Mouse (Mus musculus) intestine, embryonic 14.5 days (tissue): ENCODE data around the gene Dusp22. TPM values are rescaled to one million over a fixed set of nuclear protein-coding genes. Genes with fewer than 3 reads are reported as not detected.

Source experiments
- ATAC-seq: fragments of 200-750 bp; cut with Nextera tagmentation; replicated peaks from 2 replicates; pipeline ENCODE4 v1.8.0; 2017; ENCODE audit warnings: low read depth, moderate number of reproducible peaks, moderate TSS enrichment, moderate library complexity; ENCODE audit not compliant: low FRiP score, low TSS enrichment
- DNase-seq: peaks from one replicate; pipeline ENCODE4 v3.0.0-alpha.2; 2018; ENCODE audit warnings: low spot score
- H3K27ac ChIP-seq: fragments of 300-500 bp; sonication (generic); 2 replicates; pipeline ENCODE4 v1.5.1; 2014; ENCODE audit warnings: low read depth, mild to moderate bottlenecking, control low read depth
- H3K27me3 ChIP-seq: fragments of 300-500 bp; sonication (generic); replicated peaks from 2 replicates; pipeline ENCODE4 v1.6.1; 2014; ENCODE audit warnings: low read length, control low read depth; ENCODE audit not compliant: control insufficient read depth, insufficient read depth
- H3K36me3 ChIP-seq: fragments of 300-500 bp; sonication (generic); 2 replicates; pipeline ENCODE4 v1.6.1; 2014; ENCODE audit warnings: low read length, control low read depth; ENCODE audit not compliant: control insufficient read depth, insufficient read depth
- H3K4me1 ChIP-seq: fragments of 300-500 bp; sonication (generic); replicated peaks from 2 replicates; pipeline ENCODE4 v1.6.1; 2014; ENCODE audit warnings: low read length, control low read depth, mixed read lengths; ENCODE audit not compliant: control insufficient read depth, insufficient read depth
- H3K4me2 ChIP-seq: fragments of 300-500 bp; sonication (generic); 2 replicates; pipeline ENCODE4 v1.6.1; 2014; ENCODE audit warnings: low read length
- H3K4me3 ChIP-seq: fragments of 300-500 bp; sonication (generic); 2 replicates; pipeline ENCODE4 v1.5.1; 2014; ENCODE audit warnings: low read depth, low read length, control low read depth, mixed read lengths
- H3K9ac ChIP-seq: fragments of 300-500 bp; sonication (generic); 2 replicates; pipeline ENCODE4 v1.6.1; 2014; ENCODE audit warnings: mild to moderate bottlenecking, low read length
- H3K9me3 ChIP-seq: fragments of 300-500 bp; sonication (generic); 2 replicates; pipeline ENCODE4 v1.6.1; 2016; ENCODE audit warnings: low read length, control low read depth; ENCODE audit not compliant: control insufficient read depth
- WGBS: fragments of 180-500 bp; shearing (Covaris S2); extraction: QIAGEN DNeasy Blood & Tissue Kit; methylation state at CpG from one replicate; pipeline ENCODE4 v1.1.7; 2014; 5-methylcytosine and 5-hydroxymethylcytosine counted together
- polyA plus RNA-seq: library from polyadenylated mRNA; unstranded; fragments of >200 nt; fragmentation: Nextera tagmentation; extraction: Ambion mirVana; gene quantifications from 2 replicates; pipeline ENCODE4 v1.2.1, GENCODE M21; 2014

Dusp22 gene
- polyA plus RNA-seq, 1 experiment from 2014 or later: 21.2 TPM

- Histone ChIP-seq H3K4me2 (no peak overlapping the region), H3K9me3 (no peaks in the 10 kb centered on the region), H3K27ac (no peak overlapping the region), H3K27me3 (no peaks in the 10 kb centered on the region), H3K4me3 (no peak overlapping the region), H3K9ac (no peak overlapping the region), H3K4me1 (no peaks in the 10 kb centered on the region), H3K36me3 (no peaks in the 10 kb centered on the region)
- 74% methylated on average over 2 of the region's 2 CpGs for WGBS
- DNase-seq (no peak), ATAC-seq (no peak)
Measured at GRCm38 (mm10) chr13:30658201-30658996, 1.4 kb upstream of the Dusp22 start.

GRCm38 (mm10) chr13:30665261-30665660 is 5.5 kb downstream of the Dusp22 start:
- H3K27ac ChIP-seq: no peak overlapping the region
- DNase-seq (peak; percentile 31), ATAC-seq (no peak)
- no peaks in the 10 kb centered on the region for H3K36me3 ChIP-seq
- no peak overlapping the region for H3K9ac ChIP-seq
- WGBS: 89% methylated on average over 8 of the region's 8 CpGs
- H3K4me2 ChIP-seq: no peak overlapping the region
- no peaks in the 10 kb centered on the region for H3K27me3 ChIP-seq
- H3K4me3 ChIP-seq: no peak overlapping the region
- H3K4me1 ChIP-seq: no peaks in the 10 kb centered on the region
- no peaks in the 10 kb centered on the region for H3K9me3 ChIP-seq

- H3K36me3 ChIP-seq: no peaks in the 10 kb centered on the region
- no peak overlapping the region for H3K9ac ChIP-seq
- ATAC-seq: no peak
- H3K27me3 ChIP-seq: no peaks in the 10 kb centered on the region
- WGBS: 91% methylated on average over 10 of the region's 10 CpGs
- H3K4me1 ChIP-seq: no peaks in the 10 kb centered on the region
- no peaks in the 10 kb centered on the region for H3K9me3 ChIP-seq
- no peak overlapping the region for H3K27ac ChIP-seq
- no peak overlapping the region for H3K4me2 ChIP-seq
- DNase-seq: peak; percentile 20
- no peak overlapping the region for H3K4me3 ChIP-seq
Measured at GRCm38 (mm10) chr13:30666537-30666936, 6.7 kb downstream of the Dusp22 start.

- WGBS: 77% methylated on average over 5 of the region's 5 CpGs
- Histone ChIP-seq H3K27me3 (no peaks in the 10 kb centered on the region), H3K9me3 (no peaks in the 10 kb centered on the region), H3K4me2 (no peak overlapping the region), H3K36me3 (no peaks in the 10 kb centered on the region), H3K4me3 (no peak overlapping the region), H3K9ac (no peak overlapping the region), H3K4me1 (no peaks in the 10 kb centered on the region), H3K27ac (no peak overlapping the region)
- ATAC-seq (no peak), DNase-seq (peak; percentile 45)
Measured at GRCm38 (mm10) chr13:30668301-30668700, 8.5 kb downstream of the Dusp22 start.

GRCm38 (mm10) chr13:30669277-30669676 is 9.5 kb downstream of the Dusp22 start:
- no peak for ATAC-seq
- H3K4me1 ChIP-seq: no peaks in the 10 kb centered on the region
- H3K27me3 ChIP-seq: no peaks in the 10 kb centered on the region
- H3K27ac ChIP-seq: no peak overlapping the region
- WGBS: 84% methylated on average over 3 of the region's 3 CpGs
- H3K4me2 ChIP-seq: no peak overlapping the region
- H3K4me3 ChIP-seq: no peak overlapping the region
- no peak overlapping the region for H3K9ac ChIP-seq
- no peaks in the 10 kb centered on the region for H3K9me3 ChIP-seq
- no peaks in the 10 kb centered on the region for H3K36me3 ChIP-seq
- DNase-seq: peak; percentile 20

GRCm38 (mm10) chr13:30673878-30674277 is 14.1 kb downstream of the Dusp22 start:
- Histone ChIP-seq H3K9me3 (no peaks in the 10 kb centered on the region), H3K4me2 (no peak overlapping the region), H3K36me3 (no peaks in the 10 kb centered on the region), H3K27ac (no peak overlapping the region), H3K27me3 (no peaks in the 10 kb centered on the region), H3K9ac (no peak overlapping the region), H3K4me1 (no peaks in the 10 kb centered on the region), H3K4me3 (no peak overlapping the region)
- DNase-seq: no peak
- ATAC-seq: no peak
- 88% methylated on average over 5 of the region's 5 CpGs for WGBS

- Histone ChIP-seq H3K4me2 (no peak overlapping the region), H3K27me3 (no peaks in the 10 kb centered on the region), H3K4me3 (no peak overlapping the region), H3K9me3 (no peaks in the 10 kb centered on the region), H3K27ac (no peak overlapping the region), H3K4me1 (no peaks in the 10 kb centered on the region), H3K36me3 (0 out of 2 replicates have a peak, but pooled peaks cover 3% of the 10 kb centered on the region), H3K9ac (no peak overlapping the region)
- DNase-seq (no peak), ATAC-seq (no peak)
- WGBS: 91% methylated on average over 5 of the region's 5 CpGs
Measured at GRCm38 (mm10) chr13:30678822-30679221, 19.0 kb downstream of the Dusp22 start.

- no peaks in the 10 kb centered on the region for H3K9me3 ChIP-seq
- WGBS: 80% methylated on average over 4 of the region's 4 CpGs
- no peaks in the 10 kb centered on the region for H3K4me1 ChIP-seq
- H3K4me3 ChIP-seq: no peak overlapping the region
- H3K27ac ChIP-seq: no peak overlapping the region
- ATAC-seq (no peak), DNase-seq (no peak)
- no peaks in the 10 kb centered on the region for H3K27me3 ChIP-seq
- 0 out of 2 replicates have a peak, but pooled peaks cover 3% of the 10 kb centered on the region for H3K36me3 ChIP-seq
- H3K9ac ChIP-seq: no peak overlapping the region
- no peak overlapping the region for H3K4me2 ChIP-seq
Measured at GRCm38 (mm10) chr13:30681866-30682265, 22.1 kb downstream of the Dusp22 start.

- H3K27me3 ChIP-seq: no peaks in the 10 kb centered on the region
- no peak for DNase-seq
- H3K9me3 ChIP-seq: no peaks in the 10 kb centered on the region
- H3K36me3 ChIP-seq: 0 out of 2 replicates have a peak, but pooled peaks cover 3% of the 10 kb centered on the region
- H3K4me3 ChIP-seq: no peak overlapping the region
- ATAC-seq: no peak
- H3K27ac ChIP-seq: no peak overlapping the region
- WGBS: 89% methylated on average over 3 of the region's 3 CpGs
- no peak overlapping the region for H3K9ac ChIP-seq
- H3K4me2 ChIP-seq: no peak overlapping the region
- H3K4me1 ChIP-seq: no peaks in the 10 kb centered on the region
Measured at GRCm38 (mm10) chr13:30682328-30682727, 22.5 kb downstream of the Dusp22 start.
